In the genomic region with DNA sequence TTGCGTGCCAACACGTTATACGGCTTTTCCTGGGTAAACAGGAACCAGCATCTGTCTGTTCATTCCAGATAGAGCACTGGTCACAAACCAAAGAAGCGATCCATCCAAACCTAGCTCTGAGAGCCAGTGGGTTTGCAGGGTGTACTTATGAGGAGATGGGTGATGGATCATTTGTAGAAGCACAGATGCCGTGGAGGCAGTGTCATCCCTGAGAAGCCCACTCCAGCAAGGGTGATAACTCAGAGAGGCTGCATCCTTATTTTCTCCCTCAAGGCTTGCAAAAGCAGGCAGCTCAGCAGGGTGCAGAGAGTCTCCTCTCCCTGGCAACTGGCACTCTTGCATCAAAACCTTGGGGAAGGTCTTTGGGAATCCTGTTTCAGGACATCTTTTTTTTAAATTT, we compare ENCODE assay signal across 25 mouse cellular contexts. TPM values are rescaled to one million over a fixed set of nuclear protein-coding genes. Genes with fewer than 3 reads are reported as not detected.
DNase-seq lines count a peak whose midpoint lies in the region; ATAC-seq and TF ChIP-seq lines count a peak whose summit lies in the region.
"Had no signal": no experiment of that assay in that cellular context is flagged by ENCODE, and none has a peak within 500 bp of the region (broad histone marks: within the 10 kb centered on the region; RNA-seq: fewer than 3 reads in every experiment).

No protein-coding gene starts in this region.

- no peak for TF ChIP-seq RAD21 in MEL (IDR thresholded peaks at IDR 0.05; ENCODE audit: low read depth, low read length)

- no peaks in the 10 kb centered on the region for H3K9me3 ChIP-seq in heart, embryonic 13.5 days
- no peaks in the 10 kb centered on the region for H3K9me3 ChIP-seq in heart, embryonic 10.5 days
- no peaks in the 10 kb centered on the region for H3K9me3 ChIP-seq in MEL (replicated peaks; ENCODE audit: insufficient read depth, low read length)
- no peaks in the 10 kb centered on the region for H3K9me3 ChIP-seq in forebrain, embryonic 14.5 days (replicated peaks; ENCODE audit: control insufficient read depth, low read length)
- H3K9me3 ChIP-seq: embryonic facial prominence, embryonic 10.5 days; embryonic facial prominence, embryonic 12.5 days; forebrain, embryonic 10.5 days; forebrain, embryonic 12.5 days; forebrain, embryonic 15.5 days had no signal

- TF ChIP-seq POLR2A in MEL (IDR thresholded peaks at IDR 0.05; ENCODE audit: control insufficient read depth in 1 of 2, insufficient read depth in 1 of 2, low read depth in 1 of 2, low read length in 2 of 2, poor library complexity in 1 of 2): no peak
- TF ChIP-seq POLR2A in embryonic fibroblast, embryonic 13.5 days (IDR thresholded peaks at IDR 0.05; ENCODE audit: low read depth, low read length): no peak

- H3K4me3 ChIP-seq in heart, embryonic 13.5 days: no peak overlapping the region
- H3K4me3 ChIP-seq in heart, embryonic 10.5 days: no peak overlapping the region
- H3K4me3 ChIP-seq in MEL (ENCODE audit: control insufficient read depth in 1 of 2, insufficient read depth in 1 of 2, low read depth in 2 of 2, low read length in 2 of 2): no peak overlapping the region
- H3K4me3 ChIP-seq in embryonic fibroblast, embryonic 13.5 days (ENCODE audit: insufficient read depth, low read length): no peak overlapping the region
- no peak overlapping the region for H3K4me3 ChIP-seq in forebrain, embryonic 14.5 days (ENCODE audit: low read depth, low read length)
- H3K4me3 ChIP-seq: embryonic facial prominence, embryonic 10.5 days; embryonic facial prominence, embryonic 12.5 days; erythroblast, embryonic 14.5 days; forebrain, embryonic 10.5 days; forebrain, embryonic 12.5 days; forebrain, embryonic 15.5 days had no signal

- no peaks in the 10 kb centered on the region for H3K36me3 ChIP-seq in heart, embryonic 13.5 days
- H3K36me3 ChIP-seq in heart, embryonic 10.5 days: no peaks in the 10 kb centered on the region
- H3K36me3 ChIP-seq in MEL (ENCODE audit: control insufficient read depth in 1 of 2, insufficient read depth in 2 of 2, low read length in 2 of 2): peaks cover 0 to 17% of the 10 kb centered on the region in 2 experiments; a peak in 2 of 4 replicates
- no peaks in the 10 kb centered on the region for H3K36me3 ChIP-seq in forebrain, embryonic 14.5 days (ENCODE audit: control insufficient read depth, insufficient read depth, low read length)
- H3K36me3 ChIP-seq: embryonic facial prominence, embryonic 10.5 days; embryonic facial prominence, embryonic 12.5 days; forebrain, embryonic 10.5 days; forebrain, embryonic 12.5 days; forebrain, embryonic 15.5 days had no signal

- no peak for TF ChIP-seq CTCF in MEL (IDR thresholded peaks at IDR 0.05 in 2 of 3, conservative IDR thresholded peaks at IDR 0.05 in 1 of 3; ENCODE audit: control insufficient read depth in 1 of 3, insufficient read depth in 1 of 3, low read depth in 2 of 3, low read length in 3 of 3, poor library complexity in 1 of 3, severe bottlenecking in 1 of 3)
- no peak for TF ChIP-seq CTCF in embryonic fibroblast, embryonic 13.5 days (IDR thresholded peaks at IDR 0.05; ENCODE audit: borderline replicate concordance, insufficient read depth, low read length)

- no peak overlapping the region for H3K9ac ChIP-seq in heart, embryonic 13.5 days
- no peak overlapping the region for H3K9ac ChIP-seq in MEL (ENCODE audit: control insufficient read depth, low read depth, low read length, poor library complexity, severe bottlenecking)
- H3K9ac ChIP-seq in forebrain, embryonic 14.5 days (ENCODE audit: low read length): no peak overlapping the region
- H3K9ac ChIP-seq: embryonic facial prominence, embryonic 12.5 days; forebrain, embryonic 12.5 days; forebrain, embryonic 15.5 days; forebrain, postnatal 0 days had no signal

- no peak for TF ChIP-seq EP300 in MEL (IDR thresholded peaks at IDR 0.05; ENCODE audit: low read depth in 1 of 2, low read length in 2 of 2)

- no peak overlapping the region for H3K4me2 ChIP-seq in heart, embryonic 13.5 days
- no peak overlapping the region for H3K4me2 ChIP-seq in forebrain, embryonic 14.5 days (ENCODE audit: low read length)
- H3K4me2 ChIP-seq: embryonic facial prominence, embryonic 12.5 days; forebrain, embryonic 12.5 days; forebrain, embryonic 15.5 days had no signal

- DNase-seq in heart, embryonic 10.5 days (ENCODE audit: low spot score): no peak
- DNase-seq in MEL (ENCODE audit: low read depth, low spot score): peak; percentile 43
- DNase-seq in brain, adult 2 months (ENCODE audit: low read depth, low spot score): peak; percentile 59
- DNase-seq in forebrain, embryonic 14.5 days (ENCODE audit: low spot score): no peak
- DNase-seq in urinary bladder, adult 18-20 months (ENCODE audit: low spot score in 2 of 2): no peak
- DNase-seq: adrenal gland, adult 8-10 months; adrenal gland, postnatal 14 days; adrenal gland, postnatal 36 days; cerebellum, adult 11 months; cerebellum, adult 18-20 months; cerebellum, adult 8-10 months; cerebellum, adult 9-11 months; cerebellum, postnatal 14 days; cerebellum, postnatal 36 days; forebrain, postnatal 0 days had no signal

- peak overlapping the region; percentile 45; the same call in 1 of the 2 replicates for H3K27ac ChIP-seq in heart, embryonic 13.5 days (replicated peaks)
- no peak overlapping the region for H3K27ac ChIP-seq in heart, embryonic 10.5 days
- H3K27ac ChIP-seq in MEL (ENCODE audit: control insufficient read depth, low read depth, low read length): no peak overlapping the region
- peak overlapping the region; percentile 88 for H3K27ac ChIP-seq in embryonic fibroblast, embryonic 13.5 days (ENCODE audit: insufficient read depth, low read length)
- H3K27ac ChIP-seq in forebrain, embryonic 14.5 days (ENCODE audit: low read depth, low read length): no peak overlapping the region
- H3K27ac ChIP-seq: embryonic facial prominence, embryonic 10.5 days; embryonic facial prominence, embryonic 12.5 days; forebrain, embryonic 10.5 days; forebrain, embryonic 12.5 days; forebrain, embryonic 15.5 days had no signal

- H3K4me1 ChIP-seq in heart, embryonic 13.5 days: peaks cover 17% of the 10 kb centered on the region
- 0 out of 2 replicates have a peak, but pooled peaks cover 6% of the 10 kb centered on the region for H3K4me1 ChIP-seq in heart, embryonic 10.5 days
- H3K4me1 ChIP-seq in MEL (ENCODE audit: control insufficient read depth in 1 of 2, insufficient read depth in 2 of 2, low read length in 2 of 2): peaks cover 7 to 29% of the 10 kb centered on the region in 2 experiments
- H3K4me1 ChIP-seq in embryonic fibroblast, embryonic 13.5 days (ENCODE audit: control insufficient read depth, insufficient read depth, low read length): peaks cover 14% of the 10 kb centered on the region
- H3K4me1 ChIP-seq in forebrain, embryonic 14.5 days (ENCODE audit: control insufficient read depth, insufficient read depth, low read length): no peaks in the 10 kb centered on the region
- H3K4me1 ChIP-seq: embryonic facial prominence, embryonic 12.5 days; forebrain, embryonic 12.5 days; forebrain, embryonic 15.5 days had no signal

- no peaks in the 10 kb centered on the region for H3K79me2 ChIP-seq in MEL (ENCODE audit: control insufficient read depth, insufficient read depth, low read length, poor library complexity)

- WGBS in heart, embryonic 13.5 days: 62% methylated on average over 5 of the region's 5 CpGs
- 71% methylated on average over 5 of the region's 5 CpGs for WGBS in heart, embryonic 10.5 days
- 88% methylated on average over 5 of the region's 5 CpGs for WGBS in forebrain, embryonic 14.5 days

- H3K27me3 ChIP-seq in heart, embryonic 13.5 days (replicated peaks): no peaks in the 10 kb centered on the region
- no peaks in the 10 kb centered on the region for H3K27me3 ChIP-seq in heart, embryonic 10.5 days (ENCODE audit: insufficient read depth, poor library complexity, severe bottlenecking)
- H3K27me3 ChIP-seq in MEL (ENCODE audit: control insufficient read depth in 1 of 2, insufficient read depth in 2 of 2, low read length in 2 of 2): no peaks in the 10 kb centered on the region
- no peaks in the 10 kb centered on the region for H3K27me3 ChIP-seq in forebrain, embryonic 14.5 days (replicated peaks; ENCODE audit: control insufficient read depth, insufficient read depth, low read length)
- H3K27me3 ChIP-seq: embryonic facial prominence, embryonic 12.5 days; forebrain, embryonic 12.5 days; forebrain, embryonic 15.5 days; Patski had no signal

- ATAC-seq in heart, embryonic 13.5 days (ENCODE audit: extremely low read depth, insufficient number of reproducible peaks, low FRiP score, low TSS enrichment): no peak
- no peak for ATAC-seq in forebrain, embryonic 14.5 days
- ATAC-seq: activated CD4-positive, CD25-positive, alpha-beta regulatory T cell, adult 4 months; forebrain, embryonic 15.5 days; forebrain, postnatal 0 days had no signal

RNA-seq across cellular contexts. Expression of gene Lman2l, which starts 13.1 kb away (rescaled TPM):
- 44.2 and 49.5 TPM in 2 replicates for polyA plus RNA-seq in heart, embryonic 13.5 days (2015; fragmentation: Nextera tagmentation; extraction: Ambion mirVana)
- polyA plus RNA-seq in heart, embryonic 10.5 days (2016; fragmentation: Nextera tagmentation; extraction: Ambion mirVana): 53.7 and 57.8 TPM in 2 replicates
- 6.1 and 7.0 TPM in 2 replicates for total RNA-seq in MEL (2012; rRNA removed)
- 10 to 100 TPM in 1 of 2 experiments, not detected in 1; 19.7 TPM for polyA plus RNA-seq in MEL (2012; ENCODE audit: insufficient read depth in 1 of 2, insufficient read length in 2 of 2, low read depth in 1 of 2, low replicate concordance in 2 of 2, missing spikeins in 1 of 2)
- polyA plus RNA-seq in embryonic fibroblast, embryonic 13.5 days (2011; ENCODE audit: insufficient read length, low read depth, missing spikeins): 22.7 and 25.9 TPM in 2 replicates
- polyA plus RNA-seq in forebrain, embryonic 14.5 days (2014; fragmentation: Nextera tagmentation; extraction: Ambion mirVana): 32.6 and 39.3 TPM in 2 replicates

RNA-seq across cellular contexts. Expression of gene Cnnm4, which starts 13.3 kb away (rescaled TPM):
- polyA plus RNA-seq in heart, embryonic 13.5 days (2015; fragmentation: Nextera tagmentation; extraction: Ambion mirVana): 6.3 and 6.7 TPM in 2 replicates
- 7.1 and 8.6 TPM in 2 replicates for polyA plus RNA-seq in heart, embryonic 10.5 days (2016; fragmentation: Nextera tagmentation; extraction: Ambion mirVana)
- total RNA-seq in MEL (2012; rRNA removed): 7.8 and 8.1 TPM in 2 replicates
- 1 to 10 TPM in 1 of 2 experiments, not detected in 1; 8.5 TPM for polyA plus RNA-seq in MEL (2012; ENCODE audit: insufficient read depth in 1 of 2, insufficient read length in 2 of 2, low read depth in 1 of 2, low replicate concordance in 2 of 2, missing spikeins in 1 of 2)
- 10.4 and 11.6 TPM in 2 replicates for polyA plus RNA-seq in embryonic fibroblast, embryonic 13.5 days (2011; ENCODE audit: insufficient read length, low read depth, missing spikeins)
- 7.8 and 9.0 TPM in 2 replicates for polyA plus RNA-seq in forebrain, embryonic 14.5 days (2014; fragmentation: Nextera tagmentation; extraction: Ambion mirVana)

RNA-seq across cellular contexts. Expression of gene Cnnm3, which starts 53.5 kb away (rescaled TPM):
- 2.0 and 2.4 TPM in 2 replicates for polyA plus RNA-seq in heart, embryonic 13.5 days (2015; fragmentation: Nextera tagmentation; extraction: Ambion mirVana)
- 1.5 and 2.5 TPM in 2 replicates for polyA plus RNA-seq in heart, embryonic 10.5 days (2016; fragmentation: Nextera tagmentation; extraction: Ambion mirVana)
- 3.8 and 4.2 TPM in 2 replicates for total RNA-seq in MEL (2012; rRNA removed)
- 1 to 10 TPM in 1 of 2 experiments, not detected in 1; 9.9 TPM for polyA plus RNA-seq in MEL (2012; ENCODE audit: insufficient read depth in 1 of 2, insufficient read length in 2 of 2, low read depth in 1 of 2, low replicate concordance in 2 of 2, missing spikeins in 1 of 2)
- 4.0 and 6.2 TPM in 2 replicates for polyA plus RNA-seq in embryonic fibroblast, embryonic 13.5 days (2011; ENCODE audit: insufficient read length, low read depth, missing spikeins)
- polyA plus RNA-seq in forebrain, embryonic 14.5 days (2014; fragmentation: Nextera tagmentation; extraction: Ambion mirVana): 5.2 and 5.9 TPM in 2 replicates

Comparison
In these comparisons a context has a peak if more than half of its experiments do, and no peak if none do; other contexts are left out.
1. H3K27ac ChIP-seq: peak in heart, embryonic 13.5 days (single experiment) and embryonic fibroblast, embryonic 13.5 days (single experiment); none in heart, embryonic 10.5 days (single experiment), MEL (single experiment) and forebrain, embryonic 14.5 days (single experiment).
2. DNase-seq: peak in MEL (single experiment) and brain, adult 2 months (single experiment); none in heart, embryonic 10.5 days (single experiment), forebrain, embryonic 14.5 days (single experiment) and urinary bladder, adult 18-20 months (0 of 2).